Mouse (Mus musculus) heart, embryonic 16.5 days (tissue): ENCODE measurements at regions not wholly inside any gene's neighbourhood (a gene's known extent, or its start where the extent isn't known, plus 50 kb on each side); places are given as distances from the start of the nearest gene placed in this dataset.

ENCODE experiments used
- ATAC-seq: fragments of 200-750 bp; cut with Nextera tagmentation; replicated peaks from 2 replicates; pipeline ENCODE4 v1.8.0; 2017; ENCODE audit warnings: moderate number of reproducible peaks; ENCODE audit not compliant: insufficient read depth, low FRiP score; ENCODE audit errors: extremely low read depth
- H3K27ac ChIP-seq: fragments of 300-500 bp; sonication (generic); 2 replicates; pipeline ENCODE4 v1.5.1; 2014; ENCODE audit warnings: mild to moderate bottlenecking, low read length, control low read depth, moderate library complexity
- H3K27me3 ChIP-seq: fragments of 300-500 bp; sonication (generic); 2 replicates; pipeline ENCODE4 v1.6.1; 2014; ENCODE audit warnings: low read length, mixed read lengths; ENCODE audit not compliant: control insufficient read depth, insufficient read depth
- H3K36me3 ChIP-seq: fragments of 300-500 bp; sonication (generic); 2 replicates; pipeline ENCODE4 v1.6.1; 2014; ENCODE audit not compliant: control insufficient read depth, insufficient read depth
- H3K4me1 ChIP-seq: fragments of 300-500 bp; sonication (generic); 2 replicates; pipeline ENCODE4 v1.6.1; 2014; ENCODE audit warnings: low read length, mixed read lengths; ENCODE audit not compliant: control insufficient read depth, insufficient read depth
- H3K4me2 ChIP-seq: fragments of 300-500 bp; sonication (generic); 2 replicates; pipeline ENCODE4 v1.6.1; 2014; ENCODE audit warnings: low read depth, mild to moderate bottlenecking, control low read depth, low read length
- H3K4me3 ChIP-seq: fragments of 300-500 bp; sonication (generic); 2 replicates; pipeline ENCODE4 v1.5.1; 2014; ENCODE audit warnings: mild to moderate bottlenecking, control low read depth, low read length
- H3K9ac ChIP-seq: fragments of 300-500 bp; sonication (generic); 2 replicates; pipeline ENCODE4 v1.6.1; 2014; ENCODE audit warnings: low read length, control low read depth
- H3K9me3 ChIP-seq: fragments of 300-500 bp; sonication (generic); replicated peaks from 2 replicates; pipeline ENCODE4 v1.6.1; 2016; ENCODE audit warnings: low read length; ENCODE audit not compliant: control insufficient read depth
- WGBS: fragments of 180-500 bp; shearing (Covaris S2); extraction: QIAGEN DNeasy Blood & Tissue Kit; methylation state at CpG from one replicate; pipeline ENCODE4 v1.1.7; 2014; 5-methylcytosine and 5-hydroxymethylcytosine counted together

GRCm38 (mm10) chr19:49964679-49965078 lies 713.8 kb downstream of the Sorcs1 start:
- no peak overlapping the region for H3K4me2 ChIP-seq
- H3K9ac ChIP-seq: no peak overlapping the region
- no peaks in the 10 kb centered on the region for H3K27me3 ChIP-seq
- no peaks in the 10 kb centered on the region for H3K9me3 ChIP-seq
- no peak overlapping the region for H3K4me3 ChIP-seq
- H3K27ac ChIP-seq: no peak overlapping the region
- H3K4me1 ChIP-seq: no peaks in the 10 kb centered on the region
- WGBS: 79% methylated on average over 5 of the region's 5 CpGs
- no peak for ATAC-seq
- no peaks in the 10 kb centered on the region for H3K36me3 ChIP-seq

- Histone ChIP-seq H3K27me3 (no peaks in the 10 kb centered on the region), H3K9ac (no peak overlapping the region), H3K4me1 (no peaks in the 10 kb centered on the region), H3K4me2 (no peak overlapping the region), H3K9me3 (no peaks in the 10 kb centered on the region), H3K27ac (no peak overlapping the region), H3K4me3 (no peak overlapping the region), H3K36me3 (no peaks in the 10 kb centered on the region)
- 55% methylated on average over 5 of the region's 5 CpGs for WGBS
- ATAC-seq: no peak
Measured at GRCm38 (mm10) chr19:49958517-49958916, 719.9 kb downstream of the Sorcs1 start.

DNA sequence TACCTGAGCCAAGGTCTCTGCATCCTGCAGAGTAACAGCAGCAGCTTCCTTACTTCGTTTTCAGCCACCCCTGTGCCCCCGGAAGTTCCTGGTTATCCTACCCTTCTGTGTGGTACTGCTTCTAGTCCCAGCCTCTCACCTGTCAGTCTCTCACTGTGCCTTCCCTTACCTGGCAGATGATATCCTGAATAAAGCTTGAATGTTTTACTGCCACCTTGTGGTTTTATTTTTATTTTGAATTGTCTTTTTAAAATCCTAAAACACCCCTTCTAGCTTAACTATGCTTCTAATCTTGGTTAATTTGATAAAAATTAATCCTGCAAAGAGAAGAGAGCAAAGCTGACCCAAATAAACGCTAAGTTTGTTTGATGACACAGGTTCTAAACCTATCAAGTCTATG lies 747.2 kb downstream of the Sorcs1 start:
- Histone ChIP-seq H3K27ac (no peak overlapping the region), H3K4me2 (no peak overlapping the region), H3K9ac (no peak overlapping the region), H3K36me3 (no peaks in the 10 kb centered on the region), H3K27me3 (no peaks in the 10 kb centered on the region), H3K9me3 (no peaks in the 10 kb centered on the region), H3K4me1 (no peaks in the 10 kb centered on the region), H3K4me3 (no peak overlapping the region)
- 31% methylated on average over 3 of the region's 3 CpGs for WGBS
- ATAC-seq: no peak

GRCm38 (mm10) chr19:49911738-49912137 lies 766.7 kb downstream of the Sorcs1 start:
- H3K27me3 ChIP-seq: no peaks in the 10 kb centered on the region
- no peak for ATAC-seq
- no peaks in the 10 kb centered on the region for H3K4me1 ChIP-seq
- WGBS: 53% methylated on average over 3 of the region's 3 CpGs
- no peak overlapping the region for H3K4me3 ChIP-seq
- H3K9ac ChIP-seq: no peak overlapping the region
- no peaks in the 10 kb centered on the region for H3K36me3 ChIP-seq
- no peaks in the 10 kb centered on the region for H3K9me3 ChIP-seq
- no peak overlapping the region for H3K4me2 ChIP-seq
- H3K27ac ChIP-seq: no peak overlapping the region

DNA sequence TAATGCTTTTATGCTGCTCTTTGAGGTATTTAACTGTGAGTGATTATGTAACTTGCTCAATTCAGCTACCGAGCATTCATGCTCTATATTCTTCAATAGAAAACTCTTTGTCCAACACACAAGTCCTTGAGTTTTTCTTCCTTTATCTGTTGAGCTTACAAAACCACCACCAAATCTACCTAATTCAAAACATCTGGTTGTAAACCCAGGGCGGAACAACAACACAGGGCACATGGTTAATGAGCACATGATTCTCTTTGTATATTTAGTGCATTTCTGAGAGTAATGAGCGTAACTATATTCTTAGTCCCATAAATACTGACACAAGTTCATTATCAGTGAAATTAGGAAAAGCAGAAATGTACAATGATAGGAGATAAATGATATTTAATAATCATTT lies 798.2 kb downstream of the Sorcs1 start:
- no peak overlapping the region for H3K4me3 ChIP-seq
- no peak overlapping the region for H3K4me2 ChIP-seq
- no peaks in the 10 kb centered on the region for H3K36me3 ChIP-seq
- H3K27me3 ChIP-seq: no peaks in the 10 kb centered on the region
- H3K9ac ChIP-seq: no peak overlapping the region
- H3K27ac ChIP-seq: no peak overlapping the region
- no peak for ATAC-seq
- WGBS: 88% methylated on average over 3 of the region's 3 CpGs
- H3K4me1 ChIP-seq: no peaks in the 10 kb centered on the region
- H3K9me3 ChIP-seq: no peaks in the 10 kb centered on the region; the same call in 1 of the 2 replicates

- Histone ChIP-seq H3K9me3 (no peaks in the 10 kb centered on the region), H3K4me1 (peaks cover 3% of the 10 kb centered on the region; the same call in 1 of the 2 replicates), H3K36me3 (no peaks in the 10 kb centered on the region), H3K27ac (no peak overlapping the region), H3K4me3 (peak overlapping the region; percentile 27; the same call in 1 of the 2 replicates), H3K27me3 (no peaks in the 10 kb centered on the region), H3K4me2 (peak overlapping the region; percentile 59), H3K9ac (peak overlapping the region; percentile 34; the same call in 1 of the 2 replicates)
- ATAC-seq: no peak
- 42% methylated on average over 7 of the region's 7 CpGs for WGBS
Measured at GRCm38 (mm10) chr19:49860761-49861160, 817.7 kb downstream of the Sorcs1 start.

GRCm38 (mm10) chr19:49855481-49856035 lies 822.9 kb downstream of the Sorcs1 start:
- peaks cover under 1% of the 10 kb centered on the region; the same call in 1 of the 2 replicates for H3K4me1 ChIP-seq
- H3K27ac ChIP-seq: no peak overlapping the region
- no peaks in the 10 kb centered on the region for H3K36me3 ChIP-seq
- ATAC-seq: no peak
- 65% methylated on average over 9 of the region's 9 CpGs for WGBS
- no peak overlapping the region for H3K4me2 ChIP-seq
- H3K27me3 ChIP-seq: no peaks in the 10 kb centered on the region
- H3K9ac ChIP-seq: no peak overlapping the region
- no peaks in the 10 kb centered on the region for H3K9me3 ChIP-seq
- no peak overlapping the region for H3K4me3 ChIP-seq

DNA sequence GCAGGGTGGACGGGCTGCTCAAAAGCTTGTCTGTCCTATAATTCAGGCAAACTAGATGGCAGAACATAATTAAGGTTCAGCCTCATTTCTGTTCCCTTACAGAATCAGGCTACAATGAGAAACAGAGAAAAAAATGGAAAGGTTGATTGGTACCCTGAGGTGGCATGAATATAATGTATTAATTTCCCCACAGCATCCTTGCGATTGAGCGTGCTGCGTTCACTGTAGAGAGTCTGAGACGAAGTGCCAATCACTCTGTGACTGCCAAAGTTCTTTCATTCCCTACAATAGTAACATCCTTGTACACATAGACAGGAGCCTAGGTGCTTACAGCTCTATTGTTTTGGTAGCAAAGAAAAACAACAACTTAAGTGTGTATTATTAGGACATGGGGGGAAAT lies 836.5 kb downstream of the Sorcs1 start:
- ATAC-seq: no peak
- no peaks in the 10 kb centered on the region for H3K27me3 ChIP-seq
- no peaks in the 10 kb centered on the region for H3K4me1 ChIP-seq
- H3K4me3 ChIP-seq: no peak overlapping the region
- no peak overlapping the region for H3K27ac ChIP-seq
- H3K4me2 ChIP-seq: no peak overlapping the region
- 85% methylated on average over 5 of the region's 5 CpGs for WGBS
- H3K36me3 ChIP-seq: no peaks in the 10 kb centered on the region
- no peak overlapping the region for H3K9ac ChIP-seq
- H3K9me3 ChIP-seq: no peaks in the 10 kb centered on the region; the same call in 1 of the 2 replicates

GRCm38 (mm10) chr19:49839153-49839911 lies 839.1 kb downstream of the Sorcs1 start:
- Histone ChIP-seq H3K9ac (no peak overlapping the region), H3K27ac (no peak overlapping the region), H3K4me2 (no peak overlapping the region), H3K4me3 (no peak overlapping the region), H3K27me3 (no peaks in the 10 kb centered on the region), H3K4me1 (no peaks in the 10 kb centered on the region), H3K9me3 (no peaks in the 10 kb centered on the region), H3K36me3 (no peaks in the 10 kb centered on the region)
- WGBS: 69% methylated on average over 2 of the region's 2 CpGs
- no peak for ATAC-seq
